Mouse (Mus musculus) heart, adult 8-10 months (tissue): ENCODE results near the gene Lrrc57. TPM values are rescaled to one million over a fixed set of nuclear protein-coding genes. Genes with fewer than 3 reads are reported as not detected.
"Not testable (repeated sequence)": the region's sequence is repeated elsewhere in the genome, so short reads cannot be mapped to it uniquely, and the experiment has no call there.

ENCODE experiments used
- DNase-seq: peaks from one replicate; pipeline ENCODE4 v3.0.0; 2022; ENCODE audit warnings: low spot score
- total RNA-seq, 4 experiments: library from RNA; stranded (reverse); gene quantifications; 2 replicates each; pipeline ENCODE4 v1.2.4; 2022

The Lrrc57 gene
- total RNA-seq, 4 experiments from 2014 or later = 14.3 to 21.5 (median 17.8) TPM

- DNase-seq = no peak
Observed at GRCm38 (mm10) chr2:120599506-120599905, 9.8 kb downstream of the Lrrc57 start.

- DNase-seq = no peak
Observed at GRCm38 (mm10) chr2:120597734-120598133, 11.6 kb downstream of the Lrrc57 start.

- no peak for DNase-seq
Observed at GRCm38 (mm10) chr2:120592227-120592626, 17.1 kb downstream of the Lrrc57 start.

- DNase-seq = no peak
Observed at GRCm38 (mm10) chr2:120589759-120590158, 19.6 kb downstream of the Lrrc57 start.

GRCm38 (mm10) chr2:120578286-120578685, 31.0 kb downstream of the Lrrc57 start:
- peak; percentile 60 for DNase-seq

GRCm38 (mm10) chr2:120577799-120578198, 31.5 kb downstream of the Lrrc57 start:
- DNase-seq = no peak

GRCm38 (mm10) chr2:120575978-120576377, 33.3 kb downstream of the Lrrc57 start:
- no peak for DNase-seq

- no peak for DNase-seq
Observed at GRCm38 (mm10) chr2:120575121-120575520, 34.2 kb downstream of the Lrrc57 start.

- not testable (repeated sequence) for DNase-seq
Observed at GRCm38 (mm10) chr2:120572161-120572560, 37.2 kb downstream of the Lrrc57 start.

- no peak for DNase-seq
Observed at GRCm38 (mm10) chr2:120571081-120571480, 38.2 kb downstream of the Lrrc57 start.

- DNase-seq = peak; percentile 20
Observed at GRCm38 (mm10) chr2:120567798-120568320, 41.5 kb downstream of the Lrrc57 start.

- DNase-seq = peak; percentile 96
Observed at GRCm38 (mm10) chr2:120566886-120567797, 42.2 kb downstream of the Lrrc57 start, which contains the start of gene Snap23. Snap23 (plus strand) TSS chr2:120567671.

- no peak for DNase-seq
Observed at GRCm38 (mm10) chr2:120565363-120565762, 44.0 kb downstream of the Lrrc57 start.

- DNase-seq = not testable (repeated sequence)
Observed at GRCm38 (mm10) chr2:120564548-120565188, 44.7 kb downstream of the Lrrc57 start.

GRCm38 (mm10) chr2:120563235-120563990, 45.9 kb downstream of the Lrrc57 start, which contains the start of gene Zfp106:
Zfp106 (minus strand) TSS chr2:120563843.
- peak; percentile 92 for DNase-seq

GRCm38 (mm10) chr2:120562859-120563234, 46.5 kb downstream of the Lrrc57 start:
- no peak for DNase-seq

GRCm38 (mm10) chr2:120561524-120561923, 47.8 kb downstream of the Lrrc57 start:
- DNase-seq = no peak

GRCm38 (mm10) chr2:120558813-120559212, 50.5 kb downstream of the Lrrc57 start:
- DNase-seq = no peak

GRCm38 (mm10) chr2:120556868-120557267, 52.5 kb downstream of the Lrrc57 start:
- DNase-seq = no peak
